Mouse (Mus musculus) MEL (cell line): Measurements from ENCODE around the gene Zfp777. TPM values are rescaled to one million over a fixed set of nuclear protein-coding genes. Genes with fewer than 3 reads are reported as not detected.
A peak's percentile ranks its signal among the peaks of the same experiment; 100 is the strongest.

Experiments used
- DNase-seq: peaks from one replicate; pipeline ENCODE4 v3.0.0; 2011; ENCODE audit warnings: low read depth, low spot score
- H3K27ac ChIP-seq: 2 replicates; pipeline ENCODE4 v1.5.1; 2012; ENCODE audit warnings: low read depth, mild to moderate bottlenecking, control low read depth, low read length, moderate library complexity; ENCODE audit not compliant: control insufficient read depth
- H3K27me3 ChIP-seq, 2 experiments: fragments of 150-350 bp in 1 of 2; sonication (generic) in 1 of 2; 2 replicates each; pipeline ENCODE4 v1.6.1; 2012; ENCODE audit warnings: low read length in 2 of 2, mild to moderate bottlenecking in 2 of 2, improper control_type of control experiment in 1 of 2, moderate library complexity in 1 of 2; ENCODE audit not compliant: insufficient read depth in 2 of 2, control insufficient read depth in 1 of 2
- H3K36me3 ChIP-seq, 2 experiments: 2 replicates each; pipeline ENCODE4 v1.6.1; 2012 to 2014; ENCODE audit warnings: low read length in 2 of 2, improper control_type of control experiment in 1 of 2, inconsistent platforms in 1 of 2, mild to moderate bottlenecking in 1 of 2; ENCODE audit not compliant: insufficient read depth in 2 of 2, control insufficient read depth in 1 of 2
- H3K4me1 ChIP-seq, 2 experiments: fragments of 150-350 bp in 1 of 2; sonication (generic) in 1 of 2; 2 replicates each; pipeline ENCODE4 v1.6.1; 2012; ENCODE audit warnings: low read length in 2 of 2, improper control_type of control experiment in 1 of 2, mild to moderate bottlenecking in 1 of 2; ENCODE audit not compliant: insufficient read depth in 2 of 2, control insufficient read depth in 1 of 2
- H3K4me3 ChIP-seq, 2 experiments: fragments of 150-350 bp in 1 of 2; sonication (generic) in 1 of 2; 2 replicates each; pipeline ENCODE4 v1.5.1; 2012; ENCODE audit warnings: low read depth in 2 of 2, low read length in 2 of 2, mild to moderate bottlenecking in 2 of 2, moderate library complexity in 2 of 2, control low read depth in 1 of 2, improper control_type of control experiment in 1 of 2; ENCODE audit not compliant: control insufficient read depth in 1 of 2, insufficient read depth in 1 of 2
- H3K79me2 ChIP-seq: 2 replicates; pipeline ENCODE4 v1.6.1; 2012; ENCODE audit warnings: mild to moderate bottlenecking, low read length, moderate library complexity; ENCODE audit not compliant: control insufficient read depth, poor library complexity, insufficient read depth
- H3K9ac ChIP-seq: 2 replicates; pipeline ENCODE4 v1.6.1; 2012; ENCODE audit warnings: low read depth, mild to moderate bottlenecking, control low read depth, low read length, moderate library complexity; ENCODE audit not compliant: control insufficient read depth, poor library complexity, severe bottlenecking
- H3K9me3 ChIP-seq: fragments of 150-350 bp; sonication (generic); replicated peaks from 2 replicates; pipeline ENCODE4 v1.6.1; 2012; ENCODE audit warnings: mild to moderate bottlenecking, low read length, improper control_type of control experiment, moderate library complexity; ENCODE audit not compliant: insufficient read depth
- CHD1 ChIP-seq: IDR thresholded peaks from 2 replicates; pipeline ENCODE4 v1.6.1; 2012; ENCODE audit warnings: low read depth, mild to moderate bottlenecking, inconsistent platforms, low read length, improper control_type of control experiment
- CHD2 ChIP-seq: IDR thresholded peaks from 2 replicates; pipeline ENCODE4 v1.6.1; 2011; ENCODE audit warnings: low read length, improper control_type of control experiment
- CTCF ChIP-seq, 3 experiments: IDR thresholded peaks in 2 of 3; conservative IDR thresholded peaks in 1 of 3; 2 replicates each; pipeline ENCODE4 v1.5.1; 2011 to 2012; ENCODE audit warnings: low read length in 3 of 3, low read depth in 2 of 3, mild to moderate bottlenecking in 2 of 3, improper control_type of control experiment in 1 of 3, inconsistent platforms in 1 of 3, mixed read lengths in 1 of 3, moderate library complexity in 1 of 3; ENCODE audit not compliant: control insufficient read depth in 1 of 3, insufficient read depth in 1 of 3, poor library complexity in 1 of 3, severe bottlenecking in 1 of 3
- ELF1 ChIP-seq: IDR thresholded peaks from 2 replicates; pipeline ENCODE4 v1.6.1; 2014; ENCODE audit warnings: low read depth, mild to moderate bottlenecking, inconsistent platforms, low read length, improper control_type of control experiment, moderate library complexity
- EP300 ChIP-seq, 2 experiments: IDR thresholded peaks; 2 replicates each; pipeline ENCODE4 v1.6.1; 2011; ENCODE audit warnings: improper control_type of control experiment in 2 of 2, low read length in 2 of 2, low read depth in 1 of 2, mild to moderate bottlenecking in 1 of 2
- GATA1 ChIP-seq: IDR thresholded peaks from 2 replicates; pipeline ENCODE4 v1.6.1; 2011; ENCODE audit warnings: low read depth, low read length, improper control_type of control experiment
- MAX ChIP-seq: IDR thresholded peaks from 2 replicates; pipeline ENCODE4 v1.6.1; 2011; ENCODE audit warnings: low read length, improper control_type of control experiment
- MAZ ChIP-seq: IDR thresholded peaks from 2 replicates; pipeline ENCODE4 v1.6.1; 2012; ENCODE audit warnings: low read depth, mild to moderate bottlenecking, inconsistent platforms, low read length, improper control_type of control experiment
- MEF2A ChIP-seq: IDR thresholded peaks from 2 replicates; pipeline ENCODE4 v1.6.1; 2014; ENCODE audit warnings: low read depth, mild to moderate bottlenecking, inconsistent platforms, low read length, improper control_type of control experiment; ENCODE audit not compliant: poor library complexity, insufficient replicate concordance, severe bottlenecking; ENCODE audit errors: extremely low read depth
- MXI1 ChIP-seq: IDR thresholded peaks from 2 replicates; pipeline ENCODE4 v1.6.1; 2011; ENCODE audit warnings: mild to moderate bottlenecking, low read depth, low read length, improper control_type of control experiment
- MYC ChIP-seq: IDR thresholded peaks from 2 replicates; pipeline ENCODE4 v1.6.1; 2011; ENCODE audit warnings: low read depth, mild to moderate bottlenecking, low read length, improper control_type of control experiment, moderate library complexity
- NELFE ChIP-seq: IDR thresholded peaks from 2 replicates; pipeline ENCODE4 v1.6.1; 2011; ENCODE audit warnings: low read depth, low read length, improper control_type of control experiment
- NRF1 ChIP-seq: IDR thresholded peaks from 2 replicates; pipeline ENCODE4 v1.6.1; 2014; ENCODE audit warnings: low read depth, mild to moderate bottlenecking, inconsistent platforms, low read length, improper control_type of control experiment, moderate library complexity; ENCODE audit not compliant: poor library complexity, insufficient read depth, severe bottlenecking
- POLR2A ChIP-seq, 2 experiments: IDR thresholded peaks; 2 replicates each; pipeline ENCODE4 v1.6.1; 2011 to 2012; ENCODE audit warnings: low read length in 2 of 2, mild to moderate bottlenecking in 2 of 2, control low read depth in 1 of 2, improper control_type of control experiment in 1 of 2, low read depth in 1 of 2, moderate library complexity in 1 of 2; ENCODE audit not compliant: control insufficient read depth in 1 of 2, insufficient read depth in 1 of 2, poor library complexity in 1 of 2
- POLR2AphosphoS2 ChIP-seq: IDR thresholded peaks from 2 replicates; pipeline ENCODE4 v1.6.1; 2011; ENCODE audit warnings: low read length, improper control_type of control experiment
- RCOR1 ChIP-seq: IDR thresholded peaks from 2 replicates; pipeline ENCODE4 v1.6.1; 2012; ENCODE audit warnings: low read depth, mild to moderate bottlenecking, inconsistent platforms, low read length, improper control_type of control experiment
- SIN3A ChIP-seq: IDR thresholded peaks from 2 replicates; pipeline ENCODE4 v1.6.1; 2012; ENCODE audit warnings: low read length, improper control_type of control experiment, inconsistent platforms
- SMC3 ChIP-seq: IDR thresholded peaks from 2 replicates; pipeline ENCODE4 v1.6.1; 2011; ENCODE audit warnings: low read depth, low read length, improper control_type of control experiment
- TAL1 ChIP-seq: IDR thresholded peaks from 2 replicates; pipeline ENCODE4 v1.6.1; 2012; ENCODE audit warnings: mild to moderate bottlenecking, inconsistent platforms, low read length, moderate library complexity, mixed read lengths
- TBP ChIP-seq: IDR thresholded peaks from 2 replicates; pipeline ENCODE4 v1.8.0; 2011; ENCODE audit warnings: low read depth, low read length, improper control_type of control experiment
- TCF12 ChIP-seq: IDR thresholded peaks from 2 replicates; pipeline ENCODE4 v1.6.1; 2014; ENCODE audit warnings: low read depth, mild to moderate bottlenecking, inconsistent platforms, low read length, improper control_type of control experiment, moderate library complexity
- USF2 ChIP-seq, 2 experiments: IDR thresholded peaks; 2 replicates each; pipeline ENCODE4 v1.6.1; 2011 to 2012; ENCODE audit warnings: improper control_type of control experiment in 2 of 2, low read length in 2 of 2, borderline replicate concordance in 1 of 2, inconsistent platforms in 1 of 2, low read depth in 1 of 2, mild to moderate bottlenecking in 1 of 2; ENCODE audit not compliant: insufficient read depth in 1 of 2
- ZC3H11A ChIP-seq: IDR thresholded peaks from 2 replicates; pipeline ENCODE4 v1.6.1; 2012; ENCODE audit warnings: low read depth, mild to moderate bottlenecking, inconsistent platforms, low read length, improper control_type of control experiment
- ZKSCAN1 ChIP-seq: IDR thresholded peaks from 2 replicates; pipeline ENCODE4 v1.6.1; 2012; ENCODE audit warnings: low read depth, mild to moderate bottlenecking, inconsistent platforms, low read length, improper control_type of control experiment, moderate library complexity
- ZMIZ1 ChIP-seq: IDR thresholded peaks from 2 replicates; pipeline ENCODE4 v1.6.1; 2012; ENCODE audit warnings: low read depth, mild to moderate bottlenecking, inconsistent platforms, low read length, improper control_type of control experiment, moderate library complexity
- polyA plus RNA-seq, 2 experiments: library from polyadenylated mRNA; stranded (reverse) in 1 of 2; unstranded in 1 of 2; fragments of >175 nt in 1 of 2; fragments of >200 nt in 1 of 2; gene quantifications; 2 replicates each; pipeline versions ENCODE4 v1.2.1 to v1.2.4; 2012; ENCODE audit warnings: low replicate concordance in 2 of 2, low read depth in 1 of 2; ENCODE audit not compliant: insufficient read length in 2 of 2, insufficient read depth in 1 of 2, missing spikeins in 1 of 2
- total RNA-seq: library from RNA; depleted of rRNA; stranded (reverse); fragments of 300-350 nt; gene quantifications from 2 replicates; pipeline ENCODE4 v1.2.3, GENCODE M21; 2012

Zfp777 gene
- total and polyA plus RNA-seq, 3 experiments: 20.4 to 32.4 TPM; not detected in 1

GRCm38 (mm10) chr6:48047450-48048351 is 1.0 kb downstream of the Zfp777 start (continued):
- TF ChIP-seq RCOR1 (no peak), TAL1 (no peak), CHD2 (no peak), MXI1 (0 out of 2 replicates have a peak, but pooled peaks have one; percentile 29), MYC (no peak)

GRCm38 (mm10) chr6:48047114-48047449 is 1.6 kb downstream of the Zfp777 start:
- Histone ChIP-seq H3K9me3 (no peaks in the 10 kb centered on the region), H3K4me1 (peaks cover 3 to 6% of the 10 kb centered on the region in 2 experiments; a peak in 3 of 4 replicates), H3K9ac (peak overlapping the region; percentile 98), H3K4me3 (peak overlapping the region; percentile 85 to 99), H3K27me3 (no peaks in the 10 kb centered on the region), H3K79me2 (peaks cover 34% of the 10 kb centered on the region), H3K36me3 (peaks cover 2 to 13% of the 10 kb centered on the region in 2 experiments; a peak in 3 of 4 replicates), H3K27ac (0 out of 2 replicates have a peak overlapping the region, but pooled peaks have one; percentile 14)
- no peak for TF ChIP-seq ZC3H11A
- no peak for TF ChIP-seq EP300 (IDR thresholded peaks at IDR 0.05; ENCODE audit: low read depth in 1 of 2, low read length in 2 of 2)
- TF ChIP-seq NRF1: no peak
- TF ChIP-seq ELF1: no peak
- TF ChIP-seq ZKSCAN1: no peak
- no peak for TF ChIP-seq CTCF (IDR thresholded peaks at IDR 0.05 in 2 of 3, conservative IDR thresholded peaks at IDR 0.05 in 1 of 3; ENCODE audit: control insufficient read depth in 1 of 3, insufficient read depth in 1 of 3, low read depth in 2 of 3, low read length in 3 of 3, poor library complexity in 1 of 3, severe bottlenecking in 1 of 3)
- no peak for TF ChIP-seq TCF12
- no peak for TF ChIP-seq MEF2A
- TF ChIP-seq ZMIZ1: no peak
- no peak for TF ChIP-seq TBP
- no peak; a peak in 1 of 4 replicates for TF ChIP-seq POLR2A (IDR thresholded peaks at IDR 0.05; ENCODE audit: control insufficient read depth in 1 of 2, insufficient read depth in 1 of 2, low read depth in 1 of 2, low read length in 2 of 2, poor library complexity in 1 of 2)
- no peak for TF ChIP-seq MAZ
- TF ChIP-seq MYC: no peak
- no peak for TF ChIP-seq USF2 (IDR thresholded peaks at IDR 0.05; ENCODE audit: borderline replicate concordance in 1 of 2, insufficient read depth in 1 of 2, low read depth in 1 of 2, low read length in 2 of 2)
- no peak for TF ChIP-seq GATA1
- 0 out of 2 replicates have a peak, but pooled peaks have one; percentile 29 for TF ChIP-seq MAX
- TF ChIP-seq SMC3: no peak
- peak; percentile 34; the same call in 1 of the 2 replicates for TF ChIP-seq SIN3A
- no peak for TF ChIP-seq POLR2AphosphoS2
- peak; percentile 76; the same call in 1 of the 2 replicates for TF ChIP-seq CHD1
- TF ChIP-seq MXI1: peak; percentile 58
- no peak for TF ChIP-seq NELFE
- DNase-seq: peak; percentile 74
